Mouse (Mus musculus): ENCODE results near the gene Arhgap28. TPM values are rescaled to one million over a fixed set of nuclear protein-coding genes. Genes with fewer than 3 reads are reported as not detected.

The Arhgap28 gene
- total RNA-seq (2021) = 10 to 100 TPM; 12.6 to 13.1 TPM
- long read RNA-seq, experiment 1, full-length matches to known transcripts = 6 of 14 reads
- long read RNA-seq, experiment 1, partial matches to known transcripts = 3 of 14 reads
- long read RNA-seq, experiment 1, other reads (novel, unspliced or antisense) = 5 of 14 reads
- long read RNA-seq, experiment 2, full-length matches to known transcripts = 5 of 10 reads
- long read RNA-seq, experiment 2, partial matches to known transcripts = 1 of 10 reads
- long read RNA-seq, experiment 2, other reads (novel, unspliced or antisense) = 4 of 10 reads

DNA sequence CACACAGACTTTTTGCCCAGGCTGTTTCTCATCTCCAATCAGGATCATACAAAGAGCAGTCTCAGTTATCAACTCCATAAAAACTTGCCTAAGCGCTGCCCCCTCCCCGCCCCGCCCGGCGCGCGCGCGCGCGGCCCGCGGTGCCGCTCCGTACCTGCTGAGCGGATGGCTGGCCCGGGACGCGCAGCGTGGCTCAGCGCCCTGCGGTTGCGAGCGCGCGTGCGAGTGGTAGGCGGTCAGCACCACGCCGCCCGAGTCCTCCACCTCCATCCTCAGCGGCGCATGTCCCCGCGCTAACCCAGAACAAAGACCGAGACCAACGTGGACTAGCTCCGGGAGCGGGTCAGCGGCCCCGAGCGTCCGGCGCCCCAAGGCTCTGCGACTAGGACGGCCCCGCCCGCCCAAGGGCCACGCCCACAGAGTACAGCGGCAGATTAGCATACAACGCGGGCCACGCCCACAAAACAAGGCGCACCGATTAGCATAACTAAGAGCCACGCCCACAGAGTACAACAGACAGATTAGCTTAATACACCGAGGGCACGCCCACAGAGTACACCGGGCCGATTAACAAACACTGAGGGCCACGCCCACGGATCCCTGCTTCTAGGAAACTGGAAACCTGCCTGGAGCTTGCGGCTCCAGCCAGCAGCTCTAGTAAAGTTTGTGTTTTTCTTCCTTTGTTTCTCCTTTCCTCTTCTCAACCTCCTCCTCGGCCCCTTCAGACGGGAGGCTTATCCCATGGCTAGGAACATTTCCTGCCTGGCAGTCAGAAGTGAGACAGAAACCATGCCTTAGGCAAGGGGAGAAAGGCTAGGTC lies at the start of gene Arhgap28:
Arhgap28 (minus strand) TSS at position 380 of the 820 bp plus-strand sequence.
- DNase-seq = peak; percentile 95

GRCm38 (mm10) chr17:68046341-68046675 lies 42.4 kb upstream of the Arhgap28 start:
- no peak for DNase-seq

GRCm38 (mm10) chr17:68045655-68046340 lies 41.9 kb upstream of the Arhgap28 start:
- no peak for DNase-seq

GRCm38 (mm10) chr17:68042377-68042776 lies 38.5 kb upstream of the Arhgap28 start:
- no peak for DNase-seq

GRCm38 (mm10) chr17:68037011-68037410 lies 33.1 kb upstream of the Arhgap28 start:
- no peak for DNase-seq

GRCm38 (mm10) chr17:68029495-68029894 lies 25.6 kb upstream of the Arhgap28 start:
- DNase-seq = no peak

DNA sequence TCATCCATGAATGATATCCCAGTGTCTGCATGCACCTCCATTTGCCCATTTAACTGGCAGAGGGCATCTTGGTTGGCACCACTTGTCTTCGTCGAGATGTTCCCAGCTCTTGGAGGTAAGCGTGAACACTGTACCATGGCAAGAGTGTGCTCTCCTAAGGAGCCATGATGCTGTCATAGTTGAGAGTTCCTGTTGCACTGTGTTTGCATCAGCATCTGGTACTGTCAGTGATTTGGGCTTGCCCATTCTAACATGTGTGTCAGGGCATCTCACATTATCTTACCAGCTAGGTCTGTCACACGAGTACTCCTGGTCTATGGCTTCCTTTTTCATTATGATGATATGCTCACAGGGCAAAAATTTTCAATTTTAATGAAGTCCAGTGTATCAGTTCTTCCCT lies 24.6 kb upstream of the Arhgap28 start:
- DNase-seq = no peak

DNA sequence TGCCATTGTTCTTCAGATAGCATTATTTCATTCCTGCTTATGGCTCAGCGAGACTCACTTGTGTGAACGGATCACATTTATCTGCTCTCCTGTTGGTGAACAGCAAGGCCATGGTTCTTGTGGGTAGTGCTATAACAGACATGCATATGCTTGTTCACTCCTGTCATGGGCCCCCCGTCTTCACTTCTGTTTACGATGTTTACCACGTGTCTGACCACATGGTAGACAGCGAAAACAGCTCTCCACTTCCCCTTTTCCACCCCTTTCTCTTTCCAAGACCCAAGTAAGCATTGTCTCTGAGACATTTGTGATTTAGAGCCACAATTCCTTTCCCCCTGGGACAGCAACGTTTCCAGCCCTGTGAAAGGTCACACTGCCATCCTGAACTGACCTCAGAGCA lies 20.4 kb upstream of the Arhgap28 start:
- DNase-seq = no peak

DNA sequence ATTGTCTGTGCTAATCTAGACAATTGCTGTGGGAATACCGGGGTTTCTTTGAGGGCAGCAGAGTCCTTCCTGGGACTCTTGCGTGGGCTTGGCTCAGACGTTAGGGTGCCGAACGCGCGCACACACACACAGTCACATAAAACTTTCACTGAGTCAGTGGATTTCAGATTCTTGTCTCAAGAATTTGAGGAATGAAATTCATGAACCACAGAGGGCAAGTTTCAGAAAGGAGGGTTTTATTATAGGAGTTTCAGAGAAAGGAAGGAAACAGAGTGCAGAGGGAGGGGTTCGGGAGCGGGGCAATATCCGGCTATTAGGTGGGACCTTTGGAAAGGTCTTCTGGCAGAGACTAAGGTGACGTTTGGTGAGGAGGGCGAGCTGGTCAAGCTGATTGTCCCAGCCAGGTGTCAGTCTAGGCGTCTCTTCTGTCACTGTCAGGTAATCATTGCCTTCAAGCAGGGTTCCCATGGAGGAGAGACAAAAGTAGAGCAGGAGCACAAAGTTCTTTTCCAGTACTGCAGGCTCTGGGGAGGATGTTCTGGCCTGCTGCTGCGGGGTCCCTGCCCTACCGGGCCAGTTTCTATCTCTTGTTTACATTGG lies 15.6 kb upstream of the Arhgap28 start:
- no peak for DNase-seq

GRCm38 (mm10) chr17:68017095-68017494 lies 13.2 kb upstream of the Arhgap28 start:
- no peak for DNase-seq

GRCm38 (mm10) chr17:68011606-68012005 lies 7.7 kb upstream of the Arhgap28 start:
- DNase-seq = no peak

DNA sequence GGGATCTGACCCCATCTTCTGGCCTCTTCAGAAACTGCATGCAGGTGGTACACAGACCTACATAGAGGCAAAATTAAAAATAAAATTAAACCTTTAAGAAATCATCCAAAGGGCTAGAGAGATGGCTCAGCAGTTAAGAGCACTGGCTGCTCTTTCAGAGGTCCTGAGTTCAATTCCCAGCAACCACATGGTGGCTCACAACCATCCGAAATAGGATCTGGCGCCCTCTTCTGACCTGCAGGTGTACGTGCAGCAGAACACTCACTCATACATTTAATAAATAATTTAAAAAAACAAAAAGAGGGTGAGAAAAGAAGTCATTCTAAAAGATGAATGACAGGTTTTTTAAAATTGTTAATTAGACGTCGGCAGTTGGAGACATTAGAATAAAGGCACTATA lies 6.1 kb upstream of the Arhgap28 start:
- DNase-seq = no peak

GRCm38 (mm10) chr17:68004581-68005330 lies 836 bp upstream of the Arhgap28 start:
- DNase-seq = peak; percentile 19

DNA sequence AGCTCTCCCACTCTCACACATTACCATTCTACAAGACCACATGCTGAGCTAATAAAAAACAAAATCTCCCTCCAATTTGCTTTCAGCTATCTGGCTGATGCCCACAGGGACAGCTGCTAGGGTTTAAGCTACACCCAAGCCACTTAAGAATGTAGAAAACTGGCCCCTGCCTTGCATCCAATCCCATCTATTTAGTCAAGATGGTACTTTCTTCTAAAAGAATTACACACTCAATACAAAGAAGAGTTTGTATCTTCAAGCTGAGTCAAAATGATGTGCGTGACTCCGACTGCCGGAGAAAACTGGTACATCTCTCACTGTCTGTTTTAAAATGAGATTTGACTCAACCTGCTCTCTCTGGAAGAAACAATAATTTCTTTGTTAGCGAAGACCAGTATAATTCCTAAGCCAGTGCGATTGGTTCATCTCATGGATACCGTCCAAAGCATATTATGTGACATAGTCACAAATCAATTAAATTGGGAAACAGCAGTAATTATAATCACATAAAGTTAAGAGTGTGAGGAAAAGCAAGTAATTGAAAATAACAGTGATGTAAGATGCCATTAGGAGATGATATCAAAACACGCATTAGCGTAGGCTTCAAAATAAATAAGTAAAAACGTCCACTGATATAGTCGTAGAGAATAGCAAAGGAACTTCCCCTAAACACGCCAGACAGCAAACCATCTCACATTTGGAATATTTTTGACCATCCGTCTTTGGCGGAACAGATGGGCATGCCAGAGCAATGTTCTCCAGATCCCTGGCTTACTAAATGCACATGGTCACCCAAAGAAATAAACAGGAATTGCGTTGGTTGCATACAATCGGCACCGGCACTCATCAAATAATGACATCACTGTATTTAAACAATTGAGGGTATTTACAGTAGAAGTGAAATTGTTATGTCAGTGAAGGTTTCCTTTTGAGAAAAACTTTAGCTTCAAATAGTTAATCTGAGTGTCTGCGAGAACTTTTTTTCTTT lies 1.0 kb downstream of the Arhgap28 start:
- no peak for DNase-seq

DNA sequence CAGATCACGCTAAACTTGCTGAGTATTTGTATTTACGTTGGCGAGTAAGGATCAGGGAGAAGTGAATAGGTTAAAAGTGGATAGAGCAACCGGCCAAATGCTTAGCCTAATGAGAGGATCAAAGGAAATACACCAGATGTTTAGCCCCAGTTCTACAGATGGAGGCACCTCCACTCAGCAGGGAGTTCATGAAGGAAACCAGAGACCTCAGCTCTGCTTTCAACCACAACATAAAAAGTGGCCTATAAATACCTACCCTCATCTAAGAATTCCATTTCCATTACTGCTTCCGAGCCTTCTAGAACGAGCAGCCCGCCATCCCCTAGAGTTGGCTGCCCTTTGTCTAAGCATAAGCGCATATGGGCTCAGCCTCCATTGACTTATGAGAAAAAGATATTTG lies 4.1 kb downstream of the Arhgap28 start:
- no peak for DNase-seq

DNA sequence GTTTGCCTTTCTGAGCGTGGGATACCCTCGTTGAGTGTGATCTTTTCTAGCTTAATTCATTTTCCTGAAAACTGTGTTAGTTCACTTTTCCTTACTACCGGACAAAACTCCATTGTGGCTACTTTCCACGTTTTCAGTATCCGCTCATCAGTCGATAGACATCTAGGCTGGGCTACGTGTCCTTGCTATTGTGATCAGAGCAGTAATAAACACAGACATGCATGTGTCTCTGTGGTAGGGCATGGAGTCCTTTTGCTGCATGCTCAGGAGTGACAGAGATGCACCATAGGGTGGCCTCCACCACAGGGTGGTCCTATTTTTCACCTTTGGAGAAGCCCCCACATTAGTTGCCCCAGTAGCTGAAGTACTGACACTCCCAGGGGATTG lies 7.2 kb downstream of the Arhgap28 start:
- DNase-seq = no peak

DNA sequence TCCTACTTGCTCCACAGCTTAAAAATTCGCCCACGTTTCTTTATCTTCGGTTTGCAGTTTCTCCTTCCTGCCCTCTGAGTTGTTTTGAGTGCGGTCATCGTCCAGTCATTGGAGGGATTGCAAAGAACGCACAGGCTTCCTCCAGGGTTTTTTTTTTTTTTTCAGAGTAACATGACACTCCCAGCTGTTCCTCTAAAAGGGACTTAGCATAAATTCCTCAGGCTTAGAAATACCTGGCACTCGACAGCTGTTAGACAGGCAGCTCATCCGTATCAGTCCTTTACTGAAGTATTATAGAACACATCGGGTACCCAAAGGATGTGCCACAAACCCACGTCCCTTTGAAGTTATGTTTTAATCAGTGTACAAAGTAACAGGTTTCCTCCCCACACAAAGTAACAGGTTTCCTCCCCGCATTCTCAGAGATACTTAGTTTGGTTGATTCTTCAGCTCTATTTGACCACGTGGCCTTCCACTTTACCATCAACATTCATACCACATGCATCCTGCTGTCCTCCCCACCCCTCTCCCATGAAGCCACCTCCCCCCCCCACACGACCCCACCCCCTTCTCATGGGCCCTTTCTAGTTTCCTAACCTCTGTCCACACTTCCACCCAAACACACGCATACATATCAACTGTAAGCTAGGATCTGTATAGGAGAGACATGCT lies 7.7 kb downstream of the Arhgap28 start:
- DNase-seq = peak; percentile 47

GRCm38 (mm10) chr17:67995277-67995819 lies 8.6 kb downstream of the Arhgap28 start:
- DNase-seq = no peak

GRCm38 (mm10) chr17:67994861-67995260 lies 9.1 kb downstream of the Arhgap28 start:
- DNase-seq = no peak

All from adrenal gland, postnatal 10 days (tissue).